Comparison of ENCODE assay signal across 8 mouse cellular contexts in genomic region chr6:39264722-39265121, GRCm38 (mm10). TPM values are rescaled to one million over a fixed set of nuclear protein-coding genes. Genes with fewer than 3 reads are reported as not detected.
DNase-seq lines count a peak whose midpoint lies in the region; ATAC-seq lines count a peak whose summit lies in the region.

No protein-coding gene starts in this region.

- H3K4me2 ChIP-seq in heart, embryonic 12.5 days: no peak overlapping the region
- no peak overlapping the region for H3K4me2 ChIP-seq in kidney, embryonic 16.5 days (replicated peaks; ENCODE audit: low read depth, low read length)
- no peak overlapping the region for H3K4me2 ChIP-seq in lung, embryonic 16.5 days (ENCODE audit: low read depth, low read length)

- H3K4me1 ChIP-seq in heart, embryonic 12.5 days (replicated peaks): peaks cover 12% of the 10 kb centered on the region; the same call in 1 of the 2 replicates
- peaks cover 11% of the 10 kb centered on the region for H3K4me1 ChIP-seq in kidney, embryonic 16.5 days (ENCODE audit: insufficient read depth, low read length)
- H3K4me1 ChIP-seq in lung, embryonic 16.5 days (replicated peaks; ENCODE audit: control insufficient read depth, insufficient read depth, low read length): peaks cover 18% of the 10 kb centered on the region
- peaks cover 26% of the 10 kb centered on the region for H3K4me1 ChIP-seq in midbrain, embryonic 10.5 days

- H3K9ac ChIP-seq in heart, embryonic 12.5 days: no peak overlapping the region
- H3K9ac ChIP-seq in kidney, embryonic 16.5 days (replicated peaks; ENCODE audit: low read length): no peak overlapping the region
- no peak overlapping the region for H3K9ac ChIP-seq in lung, embryonic 16.5 days (ENCODE audit: low read length)

- no peaks in the 10 kb centered on the region for H3K27me3 ChIP-seq in heart, embryonic 12.5 days (replicated peaks)
- no peaks in the 10 kb centered on the region for H3K27me3 ChIP-seq in kidney, embryonic 16.5 days (ENCODE audit: insufficient read depth, low read length)
- no peaks in the 10 kb centered on the region for H3K27me3 ChIP-seq in lung, embryonic 16.5 days (ENCODE audit: control insufficient read depth, insufficient read depth, low read depth, low read length)
- H3K27me3 ChIP-seq in midbrain, embryonic 10.5 days (ENCODE audit: low read depth, poor library complexity, severe bottlenecking): no peaks in the 10 kb centered on the region

- peak; percentile 39; the same call in 1 of the 2 replicates for ATAC-seq in heart, embryonic 12.5 days (ENCODE audit: insufficient number of reproducible peaks, low FRiP score)
- ATAC-seq in kidney, embryonic 16.5 days (ENCODE audit: low FRiP score, low TSS enrichment): peak; percentile 61
- peak; percentile 67 for ATAC-seq in lung, embryonic 16.5 days (ENCODE audit: low read depth)

- WGBS in heart, embryonic 12.5 days: 32% methylated on average over 4 of the region's 4 CpGs
- WGBS in kidney, embryonic 16.5 days: 35% methylated on average over 4 of the region's 4 CpGs
- WGBS in lung, embryonic 16.5 days: 40% methylated on average over 4 of the region's 4 CpGs
- WGBS in midbrain, embryonic 10.5 days: 79% methylated on average over 4 of the region's 4 CpGs

- no peaks in the 10 kb centered on the region for H3K9me3 ChIP-seq in heart, embryonic 12.5 days (replicated peaks)
- H3K9me3 ChIP-seq in kidney, embryonic 16.5 days (ENCODE audit: low read length): no peaks in the 10 kb centered on the region
- no peaks in the 10 kb centered on the region for H3K9me3 ChIP-seq in lung, embryonic 16.5 days (ENCODE audit: control insufficient read depth, low read length)
- no peaks in the 10 kb centered on the region for H3K9me3 ChIP-seq in midbrain, embryonic 10.5 days (replicated peaks)

- H3K4me3 ChIP-seq in heart, embryonic 12.5 days: no peak overlapping the region
- no peak overlapping the region for H3K4me3 ChIP-seq in kidney, embryonic 16.5 days (ENCODE audit: low read length)
- H3K4me3 ChIP-seq in lung, embryonic 16.5 days (ENCODE audit: low read length): no peak overlapping the region
- no peak overlapping the region for H3K4me3 ChIP-seq in midbrain, embryonic 10.5 days

- H3K27ac ChIP-seq in heart, embryonic 12.5 days (ENCODE audit: poor library complexity, severe bottlenecking): no peak overlapping the region
- H3K27ac ChIP-seq in kidney, embryonic 16.5 days (ENCODE audit: low read length): peak overlapping the region; percentile 36; the same call in 1 of the 2 replicates
- 0 out of 2 replicates have a peak overlapping the region, but pooled peaks have one; percentile 11 for H3K27ac ChIP-seq in lung, embryonic 16.5 days (ENCODE audit: low read length)
- H3K27ac ChIP-seq in midbrain, embryonic 10.5 days (replicated peaks): no peak overlapping the region

- H3K36me3 ChIP-seq in heart, embryonic 12.5 days: no peaks in the 10 kb centered on the region
- H3K36me3 ChIP-seq in kidney, embryonic 16.5 days (ENCODE audit: insufficient read depth, low read length): no peaks in the 10 kb centered on the region
- H3K36me3 ChIP-seq in lung, embryonic 16.5 days (ENCODE audit: control insufficient read depth, insufficient read depth, low read length): no peaks in the 10 kb centered on the region
- no peaks in the 10 kb centered on the region for H3K36me3 ChIP-seq in midbrain, embryonic 10.5 days

- peak; percentile 66 for DNase-seq in adrenal gland, postnatal 14 days
- no peak for DNase-seq in midbrain, embryonic 10.5 days (ENCODE audit: low spot score)
- DNase-seq in spleen, adult 12 weeks (ENCODE audit: low spot score): no peak
- no peak for DNase-seq in B cell, adult 2 months
- no peak for DNase-seq in left cerebral cortex, adult 9 months (ENCODE audit: low spot score in 2 of 2)

RNA-seq across cellular contexts. Expression of gene Kdm7a, which starts 58.1 kb away (rescaled TPM):
- total RNA-seq in adrenal gland, postnatal 14 days (2021): 17.0 and 19.5 TPM in 2 replicates
- 6.8 and 7.1 TPM in 2 replicates for polyA plus RNA-seq in heart, embryonic 12.5 days (2016; fragmentation: Nextera tagmentation; extraction: Ambion mirVana)
- 5.7 and 6.2 TPM in 2 replicates for polyA plus RNA-seq in kidney, embryonic 16.5 days (2015; fragmentation: Nextera tagmentation; extraction: Ambion mirVana)
- polyA plus RNA-seq in lung, embryonic 16.5 days (2015; fragmentation: Nextera tagmentation; extraction: Ambion mirVana): 7.8 and 7.9 TPM in 2 replicates
- 10.4 and 12.4 TPM in 2 replicates for polyA plus RNA-seq in midbrain, embryonic 10.5 days (2016; fragmentation: Nextera tagmentation; extraction: Ambion mirVana)

Comparison
In these comparisons a context has a peak if more than half of its experiments do, and no peak if none do; other contexts are left out.
1. H3K27ac ChIP-seq: peak in kidney, embryonic 16.5 days (single experiment) and lung, embryonic 16.5 days (single experiment); none in heart, embryonic 12.5 days (single experiment) and midbrain, embryonic 10.5 days (single experiment).
2. Peak in every context shown above with its lines, with median percentiles within 50 percentile points of each other: ATAC-seq.